Mouse (Mus musculus): ENCODE data around the gene Noct. TPM values are rescaled to one million over a fixed set of nuclear protein-coding genes. Genes with fewer than 3 reads are reported as not detected.
A peak's percentile ranks its signal among the peaks of the same experiment; 100 is the strongest.
"Not testable (repeated sequence)": the region's sequence is repeated elsewhere in the genome, so short reads cannot be mapped to it uniquely, and the experiment has no call there.

Gene Noct
- 1 to 10 TPM; 2.2 to 4.3 (median 3.5) TPM for polyA plus RNA-seq (2017; shearing (Covaris generic))

- ATAC-seq: peak; percentile 80
Measured at GRCm38 (mm10) chr3:51224363-51225225, at the start of gene Noct. Gene Noct (plus strand): TSS chr3:51224447.

GRCm38 (mm10) chr3:51178158-51178557 is 46.1 kb upstream of the Noct start:
- no peak for ATAC-seq

- ATAC-seq: no peak
Measured at GRCm38 (mm10) chr3:51179460-51180146, 44.6 kb upstream of the Noct start.

GRCm38 (mm10) chr3:51180341-51180940 is 43.8 kb upstream of the Noct start:
- ATAC-seq: no peak

GRCm38 (mm10) chr3:51182455-51182854 is 41.8 kb upstream of the Noct start:
- no peak for ATAC-seq

GRCm38 (mm10) chr3:51183508-51183907 is 40.7 kb upstream of the Noct start:
- ATAC-seq: not testable (repeated sequence)

- ATAC-seq: not testable (repeated sequence)
Measured at GRCm38 (mm10) chr3:51183967-51184366, 40.3 kb upstream of the Noct start.

DNA sequence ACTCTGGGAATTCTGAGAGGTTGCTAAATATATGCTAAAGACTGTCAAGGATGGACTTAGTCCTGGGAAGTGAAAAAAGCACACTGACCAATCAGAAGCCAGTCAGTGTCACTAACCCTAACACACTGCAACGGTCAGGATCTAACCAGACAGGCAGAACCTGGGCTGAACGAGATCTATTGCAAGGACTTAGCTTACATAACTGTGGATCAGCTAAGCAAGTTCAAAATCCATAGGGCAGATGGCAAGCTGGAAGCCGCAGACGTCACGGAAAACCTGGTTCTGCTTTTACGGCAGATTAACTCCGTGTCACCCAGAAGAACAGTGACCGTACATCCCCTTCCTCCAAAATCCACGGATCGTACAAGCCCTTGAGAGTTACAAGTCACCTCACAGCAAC is 39.5 kb upstream of the Noct start:
- no peak for ATAC-seq

GRCm38 (mm10) chr3:51185406-51185805 is 38.8 kb upstream of the Noct start:
- no peak for ATAC-seq

DNA sequence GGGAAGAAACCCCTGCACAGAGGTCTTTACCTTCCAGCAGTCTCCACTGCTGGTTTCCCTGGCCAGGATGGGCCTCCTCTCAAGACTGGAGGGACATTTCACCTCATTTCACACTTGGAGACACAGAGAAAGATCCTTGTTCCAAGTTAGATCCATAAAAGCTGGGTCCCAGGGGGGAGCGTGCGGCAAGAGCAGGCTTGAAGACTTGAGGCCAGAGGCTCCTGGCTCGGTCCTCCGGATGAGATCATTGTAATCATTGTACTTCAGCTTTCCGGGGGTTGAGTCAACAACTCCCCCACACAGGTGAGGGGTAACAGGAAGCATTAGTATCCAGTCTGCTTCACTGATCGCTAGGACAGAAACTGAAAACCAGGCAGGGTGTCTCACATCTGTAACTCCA is 30.2 kb upstream of the Noct start:
- no peak for ATAC-seq

DNA sequence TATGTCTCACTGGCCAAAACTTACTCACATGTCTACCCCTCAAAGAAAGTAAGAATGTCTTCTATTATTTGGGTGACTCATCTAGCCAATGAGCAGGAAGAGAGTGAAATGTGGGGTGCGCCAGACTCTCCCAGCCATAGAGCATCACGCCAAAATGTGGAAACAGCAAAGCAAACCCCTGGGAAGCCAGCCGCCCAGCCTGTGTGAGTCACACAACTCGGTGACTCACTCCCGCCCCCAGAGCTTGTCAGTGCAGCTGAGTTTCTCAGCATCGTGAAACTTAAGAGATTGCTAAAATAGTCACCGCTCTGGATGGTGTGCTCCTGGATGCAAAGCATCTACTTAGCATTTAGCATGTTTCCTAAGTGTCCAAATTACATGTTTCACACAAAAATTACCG is 28.9 kb upstream of the Noct start:
- ATAC-seq: peak; percentile 91

GRCm38 (mm10) chr3:51195736-51196135 is 28.5 kb upstream of the Noct start:
- ATAC-seq: peak; percentile 59

- no peak for ATAC-seq
Measured at GRCm38 (mm10) chr3:51196724-51197111, 27.5 kb upstream of the Noct start.

DNA sequence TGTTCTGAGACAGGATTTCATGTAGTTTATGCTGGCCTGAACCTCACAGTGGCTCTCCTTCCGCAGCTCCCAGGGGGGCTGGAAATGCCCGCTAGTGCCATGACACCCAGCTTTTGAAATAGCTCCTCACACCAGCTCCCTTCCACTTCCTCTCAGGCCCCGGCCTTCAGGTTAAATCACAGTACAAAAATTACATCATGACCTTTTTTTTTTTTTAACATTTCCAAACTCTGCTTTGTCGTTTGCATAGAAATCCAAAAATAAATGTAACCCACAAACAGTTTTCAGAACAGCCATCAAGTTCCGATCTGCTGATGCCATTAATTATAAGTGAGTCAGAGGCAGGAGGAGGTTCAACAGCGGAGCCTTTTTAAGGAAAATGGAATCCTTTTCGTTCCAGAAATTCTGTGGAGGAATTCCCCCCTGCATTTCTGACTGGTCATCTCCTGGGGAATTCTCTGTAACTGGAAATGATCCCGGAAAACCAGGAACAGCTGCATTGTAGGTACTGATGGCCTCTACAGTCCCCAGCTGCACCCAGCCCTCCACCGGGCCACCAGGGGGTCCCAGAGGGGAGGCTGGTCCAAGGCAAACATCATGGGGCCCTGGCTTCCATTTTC is 27.0 kb upstream of the Noct start:
- no peak for ATAC-seq

GRCm38 (mm10) chr3:51198291-51198690 is 26.0 kb upstream of the Noct start:
- ATAC-seq: no peak

DNA sequence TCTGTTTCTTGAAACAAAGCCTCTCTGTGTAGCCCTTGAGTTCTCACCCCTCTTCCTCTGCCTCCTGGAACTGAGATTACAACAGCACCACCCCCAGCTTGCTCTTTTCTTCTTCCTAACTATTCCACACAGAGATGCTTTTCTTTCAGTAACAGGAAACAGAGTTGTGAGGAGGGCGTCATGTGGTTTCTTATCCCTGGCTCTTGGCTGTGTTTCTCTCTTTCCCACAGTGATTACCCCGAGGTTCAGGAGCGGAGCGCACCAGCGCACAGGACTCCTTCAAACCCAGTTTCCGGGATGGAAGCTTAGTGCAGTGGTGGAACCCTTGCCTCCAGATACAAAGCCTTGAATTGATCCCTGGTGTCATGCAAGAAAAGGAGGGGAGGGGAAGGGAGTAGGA is 25.1 kb upstream of the Noct start:
- no peak for ATAC-seq

DNA sequence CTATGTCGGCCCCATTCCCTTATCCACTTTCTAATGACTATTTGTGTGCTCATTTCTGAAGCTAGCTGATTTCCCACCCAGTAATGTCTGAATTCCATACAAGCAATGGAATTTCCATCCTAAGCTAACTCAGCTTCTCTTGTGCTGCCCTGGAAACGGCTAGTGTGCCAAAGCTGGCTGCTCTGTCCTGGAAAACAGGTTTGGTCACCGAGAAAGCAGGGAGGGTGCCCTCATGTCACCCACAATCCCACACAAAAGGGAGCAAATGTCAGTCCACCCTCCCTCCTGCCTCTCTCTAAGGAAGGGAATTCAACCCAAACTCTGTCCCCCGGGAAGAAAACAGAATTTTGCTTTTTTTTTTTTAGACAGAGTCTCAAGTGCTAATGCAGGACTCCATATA is 23.9 kb upstream of the Noct start:
- no peak for ATAC-seq

DNA sequence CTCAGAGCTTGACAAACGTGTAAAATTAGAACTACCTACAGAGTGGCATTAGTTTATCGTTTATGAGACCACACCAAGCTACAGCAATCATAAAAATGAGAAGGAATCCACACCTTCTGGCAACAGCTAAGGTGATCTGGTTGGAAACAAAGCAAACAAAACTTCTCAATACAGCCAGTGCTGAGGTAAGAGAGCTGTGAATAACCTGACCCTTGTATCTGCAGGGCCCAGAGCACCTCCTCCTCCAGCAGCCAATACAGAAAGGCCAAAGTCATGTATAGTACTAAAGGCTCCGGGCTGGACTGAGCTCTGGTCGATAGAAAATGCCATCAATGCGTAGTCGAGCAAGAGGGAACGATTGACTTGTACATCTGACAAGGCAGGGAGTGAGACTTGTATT is 23.4 kb upstream of the Noct start:
- no peak for ATAC-seq

GRCm38 (mm10) chr3:51201986-51202385 is 22.3 kb upstream of the Noct start:
- no peak for ATAC-seq

GRCm38 (mm10) chr3:51202491-51202987 is 21.7 kb upstream of the Noct start:
- ATAC-seq: no peak

DNA sequence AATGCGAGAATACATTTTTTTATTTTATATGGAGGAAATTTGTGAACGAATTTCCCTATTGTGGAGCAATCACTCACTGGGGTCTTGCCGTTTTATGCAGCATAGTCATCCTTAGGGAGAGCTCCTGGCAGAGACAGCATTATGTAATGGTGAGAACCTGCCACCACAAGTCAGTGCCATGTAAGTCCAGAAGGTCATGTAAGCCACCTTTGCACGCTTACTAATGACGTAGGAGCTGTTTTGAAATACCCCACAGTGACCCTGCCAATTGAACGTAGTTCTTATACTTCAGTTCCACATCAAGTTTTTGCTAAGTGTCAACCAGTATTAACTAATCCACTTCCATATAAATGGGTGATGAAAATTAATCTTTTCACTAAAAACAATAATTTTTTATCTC is 20.3 kb upstream of the Noct start:
- ATAC-seq: no peak

DNA sequence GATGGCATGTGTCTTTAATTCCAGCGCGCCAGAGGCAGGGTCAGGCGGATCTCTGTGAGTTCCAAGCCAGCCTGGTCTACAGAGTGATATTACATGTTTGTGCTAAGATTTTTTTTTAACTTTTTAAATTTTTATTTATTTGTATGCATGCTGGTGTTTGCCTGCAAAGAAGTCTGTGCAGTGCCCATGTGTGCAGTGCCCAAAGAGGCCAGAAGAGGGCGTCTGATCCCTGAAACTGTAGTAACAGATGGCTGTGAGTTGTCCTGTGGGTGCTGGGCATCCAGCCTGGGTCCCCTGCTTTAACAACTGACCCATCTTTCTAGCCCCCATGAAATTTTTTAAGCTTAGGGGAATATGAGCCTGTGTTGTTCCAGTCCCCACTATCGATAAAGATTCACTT is 19.8 kb upstream of the Noct start:
- ATAC-seq: no peak

GRCm38 (mm10) chr3:51204897-51205296 is 19.4 kb upstream of the Noct start:
- no peak for ATAC-seq

Data from inflammation-experienced regulatory T-cells, adult 6 months (primary cell).